Mouse (Mus musculus): ENCODE results near the gene Ccdc85c.

The Ccdc85c gene

GRCm38 (mm10) chr12:108287011-108287410 is 11.8 kb upstream of the Ccdc85c start:
- Histone ChIP-seq H3K9me3 (ENCODE audit: low read length) (no peaks in the 10 kb centered on the region), H3K27me3 (ENCODE audit: insufficient read depth, low read length) (peaks cover 42% of the 10 kb centered on the region), H3K4me1 (replicated peaks; ENCODE audit: low read depth, low read length) (peaks cover 59% of the 10 kb centered on the region), H3K4me3 (replicated peaks; ENCODE audit: low read length) (no peak overlapping the region), H3K36me3 (ENCODE audit: insufficient read depth, low read length) (no peaks in the 10 kb centered on the region)
- TF ChIP-seq POU5F1 (IDR thresholded peaks at IDR 0.05; ENCODE audit: borderline replicate concordance, low read length), result no peak
- no peak for TF ChIP-seq NANOG (IDR thresholded peaks at IDR 0.05; ENCODE audit: borderline replicate concordance, low read length)
- no peak for TF ChIP-seq CTCF (conservative IDR thresholded peaks at IDR 0.05; ENCODE audit: low read length)

- TF ChIP-seq POU5F1 (IDR thresholded peaks at IDR 0.05; ENCODE audit: borderline replicate concordance, low read length), result no peak
- TF ChIP-seq CTCF (conservative IDR thresholded peaks at IDR 0.05; ENCODE audit: low read length), result no peak
- no peak for TF ChIP-seq NANOG (IDR thresholded peaks at IDR 0.05; ENCODE audit: borderline replicate concordance, low read length)
- H3K27me3 ChIP-seq (ENCODE audit: insufficient read depth, low read length), result peaks cover 47% of the 10 kb centered on the region
- no peaks in the 10 kb centered on the region for H3K9me3 ChIP-seq (ENCODE audit: low read length)
- H3K36me3 ChIP-seq (ENCODE audit: insufficient read depth, low read length), result no peaks in the 10 kb centered on the region
- peaks cover 55% of the 10 kb centered on the region for H3K4me1 ChIP-seq (replicated peaks; ENCODE audit: low read depth, low read length)
- H3K4me3 ChIP-seq (replicated peaks; ENCODE audit: low read length), result no peak overlapping the region
These were observed 11.2 kb upstream of the Ccdc85c start for GRCm38 (mm10) chr12:108286381-108286780.

DNA sequence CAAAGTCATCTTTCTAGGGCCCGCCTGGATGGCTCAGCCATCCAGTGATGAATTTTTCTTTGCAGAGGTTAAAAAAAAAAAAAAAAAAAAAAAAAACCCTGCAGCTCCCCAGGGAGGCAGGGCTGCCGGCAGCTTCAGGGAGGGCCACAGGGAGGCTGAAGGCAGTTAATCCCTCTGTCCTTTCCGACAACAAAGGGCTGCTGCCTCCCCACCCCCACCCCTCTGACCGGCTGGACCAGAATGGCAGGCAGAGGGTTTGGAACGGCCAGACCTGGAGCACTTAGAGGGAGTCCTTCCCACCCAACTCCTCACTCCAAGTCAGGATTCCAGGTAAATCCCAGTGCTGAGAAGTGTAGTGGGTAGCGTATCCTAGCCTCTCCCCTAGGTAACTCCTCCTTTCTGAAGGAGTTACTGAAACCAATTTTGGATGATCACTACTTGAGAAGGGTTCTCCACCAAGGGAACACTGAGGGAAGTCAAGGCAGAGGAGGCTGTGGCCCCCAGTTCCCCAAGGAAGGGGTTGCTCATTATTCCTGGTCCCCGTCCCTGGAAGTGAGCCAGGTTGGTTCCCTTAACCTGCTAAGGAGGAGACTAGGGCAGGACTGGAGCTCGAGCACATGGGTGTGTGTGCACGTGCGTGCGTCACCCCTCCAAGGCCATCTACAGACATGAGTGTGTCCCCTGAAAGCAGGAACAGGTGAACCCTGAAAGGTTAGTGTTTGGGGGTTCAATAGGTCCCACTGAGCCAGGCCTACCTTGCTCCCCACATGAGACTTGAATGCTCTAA is 10.2 kb upstream of the Ccdc85c start:
- TF ChIP-seq NANOG (IDR thresholded peaks at IDR 0.05; ENCODE audit: borderline replicate concordance, low read length) (no peak), POU5F1 (IDR thresholded peaks at IDR 0.05; ENCODE audit: borderline replicate concordance, low read length) (no peak), CTCF (conservative IDR thresholded peaks at IDR 0.05; ENCODE audit: low read length) (no peak)
- Histone ChIP-seq H3K36me3 (ENCODE audit: insufficient read depth, low read length) (no peaks in the 10 kb centered on the region), H3K27me3 (ENCODE audit: insufficient read depth, low read length) (peaks cover 48% of the 10 kb centered on the region), H3K4me3 (replicated peaks; ENCODE audit: low read length) (peak overlapping the region; percentile 56), H3K4me1 (replicated peaks; ENCODE audit: low read depth, low read length) (peaks cover 63% of the 10 kb centered on the region), H3K9me3 (ENCODE audit: low read length) (no peaks in the 10 kb centered on the region)

DNA sequence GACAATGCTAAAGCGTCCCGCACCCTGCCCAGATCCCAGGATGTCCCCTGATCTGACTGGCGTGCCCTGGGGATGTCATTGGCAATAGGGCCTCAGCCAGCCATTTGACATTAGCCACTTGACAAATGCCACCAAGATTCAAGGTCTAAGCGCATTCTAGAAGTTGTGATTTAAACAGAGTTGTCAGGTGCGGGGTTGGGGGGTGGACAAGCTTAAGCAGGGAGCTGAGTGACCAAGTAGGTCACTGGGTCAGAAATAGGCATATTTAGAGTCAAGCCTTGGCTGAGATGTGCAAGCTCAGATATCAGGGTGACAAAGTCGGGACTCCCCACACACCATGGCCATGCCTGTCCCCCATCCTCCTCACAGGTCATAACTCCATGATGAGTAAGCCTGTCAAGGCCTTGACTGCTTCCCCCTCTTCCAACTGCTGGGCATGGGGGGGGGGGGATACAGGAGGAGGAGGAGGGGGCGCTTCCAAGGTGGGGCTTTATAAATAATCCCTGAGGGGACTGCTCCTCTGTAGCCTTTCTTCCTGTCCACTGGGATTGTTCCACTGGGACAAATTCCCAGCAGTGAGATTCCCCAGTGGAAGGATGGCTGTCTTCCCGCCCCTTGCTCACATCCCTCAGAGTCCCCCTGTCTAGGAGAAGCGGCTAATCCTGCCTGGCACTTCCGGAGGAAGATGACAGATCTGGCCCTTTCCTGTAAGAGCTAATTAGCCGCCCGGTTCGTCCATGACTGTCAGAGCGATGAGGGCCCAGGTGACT is 9.4 kb upstream of the Ccdc85c start:
- peaks cover 67% of the 10 kb centered on the region for H3K4me1 ChIP-seq (replicated peaks; ENCODE audit: low read depth, low read length)
- peaks cover 42% of the 10 kb centered on the region for H3K27me3 ChIP-seq (ENCODE audit: insufficient read depth, low read length)
- no peaks in the 10 kb centered on the region for H3K9me3 ChIP-seq (ENCODE audit: low read length)
- no peak for TF ChIP-seq CTCF (conservative IDR thresholded peaks at IDR 0.05; ENCODE audit: low read length)
- no peaks in the 10 kb centered on the region for H3K36me3 ChIP-seq (ENCODE audit: insufficient read depth, low read length)
- H3K4me3 ChIP-seq (replicated peaks; ENCODE audit: low read length), result peak overlapping the region; percentile 56

- Histone ChIP-seq H3K4me1 (replicated peaks; ENCODE audit: low read depth, low read length) (peaks cover 56% of the 10 kb centered on the region), H3K4me3 (replicated peaks; ENCODE audit: low read length) (peak overlapping the region; percentile 39; the same call in 1 of the 2 replicates), H3K9me3 (ENCODE audit: low read length) (no peaks in the 10 kb centered on the region), H3K27me3 (ENCODE audit: insufficient read depth, low read length) (peaks cover 68% of the 10 kb centered on the region), H3K36me3 (ENCODE audit: insufficient read depth, low read length) (peaks cover 6% of the 10 kb centered on the region)
- TF ChIP-seq NANOG (IDR thresholded peaks at IDR 0.05; ENCODE audit: borderline replicate concordance, low read length), result no peak
- no peak for TF ChIP-seq POU5F1 (IDR thresholded peaks at IDR 0.05; ENCODE audit: borderline replicate concordance, low read length)
- TF ChIP-seq CTCF (conservative IDR thresholded peaks at IDR 0.05; ENCODE audit: low read length), result no peak
These were observed 3.1 kb upstream of the Ccdc85c start for GRCm38 (mm10) chr12:108278221-108278918.

DNA sequence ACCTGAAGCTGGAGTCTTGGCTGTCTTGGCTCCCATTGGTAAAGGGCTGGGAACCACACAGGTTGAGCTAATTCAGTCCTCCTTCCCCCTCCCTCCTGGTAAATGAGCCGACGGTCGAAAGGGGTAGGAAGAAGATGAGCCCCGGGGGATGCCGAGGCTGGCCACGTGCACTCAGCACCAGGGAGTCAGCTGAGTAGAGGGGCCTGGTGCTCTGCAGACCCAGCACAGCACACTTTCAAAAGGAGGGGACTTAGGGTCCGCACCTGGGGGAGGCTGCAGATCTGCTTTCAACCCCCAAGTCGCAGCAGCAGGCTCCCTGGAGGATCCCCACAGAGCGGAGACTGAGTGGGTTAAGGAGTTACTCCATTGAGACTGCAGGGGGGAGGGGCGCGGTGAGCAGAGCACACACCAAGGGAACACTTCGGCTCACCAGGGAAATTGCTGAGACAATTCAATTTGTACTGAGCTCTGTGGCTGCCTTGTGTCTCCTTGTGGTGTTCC is 2.2 kb upstream of the Ccdc85c start:
- Histone ChIP-seq H3K36me3 (ENCODE audit: insufficient read depth, low read length) (peaks cover 16% of the 10 kb centered on the region), H3K27me3 (ENCODE audit: insufficient read depth, low read length) (peaks cover 70% of the 10 kb centered on the region), H3K9me3 (ENCODE audit: low read length) (no peaks in the 10 kb centered on the region), H3K4me3 (replicated peaks; ENCODE audit: low read length) (peak overlapping the region; percentile 39), H3K4me1 (replicated peaks; ENCODE audit: low read depth, low read length) (peaks cover 66% of the 10 kb centered on the region)
- no peak for TF ChIP-seq POU5F1 (IDR thresholded peaks at IDR 0.05; ENCODE audit: borderline replicate concordance, low read length)
- no peak for TF ChIP-seq NANOG (IDR thresholded peaks at IDR 0.05; ENCODE audit: borderline replicate concordance, low read length)
- no peak for TF ChIP-seq CTCF (conservative IDR thresholded peaks at IDR 0.05; ENCODE audit: low read length)

DNA sequence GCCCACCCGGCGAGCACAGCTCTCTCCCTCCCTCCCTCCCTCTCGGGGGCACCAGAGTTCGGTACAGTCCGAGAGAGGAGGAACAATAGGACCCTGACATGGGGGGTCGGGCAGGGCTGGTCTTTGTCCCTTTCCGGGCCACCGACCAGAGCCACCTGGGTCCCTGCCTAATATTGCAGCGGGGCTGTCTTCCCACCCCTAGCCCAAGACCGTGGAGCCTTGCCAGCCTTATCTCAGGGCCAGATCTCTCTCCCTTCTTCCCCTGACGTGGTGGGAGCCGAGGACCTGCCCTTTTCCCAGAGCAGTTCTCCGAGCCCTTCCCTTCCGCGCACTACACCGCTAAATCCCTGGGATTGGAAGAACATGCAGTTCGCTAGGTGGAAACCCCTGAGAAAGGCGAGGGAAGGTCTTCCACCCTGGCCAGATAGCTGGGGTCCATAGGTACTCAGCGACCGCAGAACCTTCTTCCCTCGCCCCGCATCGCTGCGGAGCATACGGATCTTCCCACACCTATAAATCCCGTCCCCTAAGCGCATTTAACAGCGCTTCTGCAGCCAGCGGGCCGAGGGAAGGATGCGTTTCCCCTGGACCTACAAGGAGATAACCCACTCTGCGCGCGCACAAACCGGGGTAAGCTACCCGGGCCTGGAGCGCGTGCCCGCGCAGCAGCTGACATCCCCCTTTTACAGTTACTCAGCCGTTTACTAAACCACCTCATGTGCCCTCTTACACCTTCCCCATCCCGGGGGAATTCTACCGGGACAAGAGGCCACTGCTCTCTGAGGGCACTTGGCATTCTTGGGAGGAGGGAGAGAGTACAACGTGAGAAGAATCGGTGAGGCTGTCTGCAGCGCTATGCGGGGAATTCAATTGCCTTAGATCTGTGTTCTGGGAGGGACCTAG is 946 bp upstream of the Ccdc85c start:
- no peak for TF ChIP-seq CTCF (conservative IDR thresholded peaks at IDR 0.05; ENCODE audit: low read length)
- TF ChIP-seq POU5F1 (IDR thresholded peaks at IDR 0.05; ENCODE audit: borderline replicate concordance, low read length), result no peak
- no peak for TF ChIP-seq NANOG (IDR thresholded peaks at IDR 0.05; ENCODE audit: borderline replicate concordance, low read length)
- H3K9me3 ChIP-seq (ENCODE audit: low read length), result no peaks in the 10 kb centered on the region
- H3K36me3 ChIP-seq (ENCODE audit: insufficient read depth, low read length), result peaks cover 28% of the 10 kb centered on the region
- peaks cover 77% of the 10 kb centered on the region for H3K4me1 ChIP-seq (replicated peaks; ENCODE audit: low read depth, low read length)
- H3K4me3 ChIP-seq (replicated peaks; ENCODE audit: low read length), result peak overlapping the region; percentile 85
- H3K27me3 ChIP-seq (ENCODE audit: insufficient read depth, low read length), result peaks cover 71% of the 10 kb centered on the region
